Mouse (Mus musculus): ENCODE measurements around the gene Actn3. TPM values are rescaled to one million over a fixed set of nuclear protein-coding genes. Genes with fewer than 3 reads are reported as not detected.
"Not testable (repeated sequence)": the region's sequence is repeated elsewhere in the genome, so short reads cannot be mapped to it uniquely, and the experiment has no call there.

The Actn3 gene
- polyA plus RNA-seq, 1 experiment from 2014 or later = 29.6 TPM

- whole genome bisulfite sequencing = 28% methylated on average over 10 of the region's 10 CpGs
- Histone ChIP-seq H3K27me3 (peaks cover 28% of the 10 kb centered on the region), H3K9ac (peak overlapping the region; percentile 75), H3K36me3 (0 out of 2 replicates have a peak, but pooled peaks cover 2% of the 10 kb centered on the region), H3K4me2 (replicated peaks) (peak overlapping the region; percentile 98), H3K9me3 (replicated peaks) (no peaks in the 10 kb centered on the region), H3K4me1 (peaks cover 22% of the 10 kb centered on the region), H3K27ac (replicated peaks) (0 out of 2 replicates have a peak overlapping the region, but pooled peaks have one; percentile 25), H3K4me3 (replicated peaks) (peak overlapping the region; percentile 64)
- 0 out of 2 replicates have a peak, but pooled peaks have one; percentile 6 for ATAC-seq (ENCODE audit: insufficient number of reproducible peaks, low FRiP score, low TSS enrichment, low read depth)
These were observed 39.1 kb downstream of the Actn3 start for GRCm38 (mm10) chr19:4838526-4839140.

- H3K4me3 ChIP-seq (replicated peaks) = no peak overlapping the region
- no peaks in the 10 kb centered on the region for H3K9me3 ChIP-seq (replicated peaks)
- no peak overlapping the region for H3K4me2 ChIP-seq (replicated peaks)
- H3K27me3 ChIP-seq = peaks cover 24% of the 10 kb centered on the region
- peaks cover 22% of the 10 kb centered on the region for H3K4me1 ChIP-seq
- no peak overlapping the region for H3K9ac ChIP-seq
- WGBS = 84% methylated on average over 6 of the region's 6 CpGs
- no peak for ATAC-seq (ENCODE audit: insufficient number of reproducible peaks, low FRiP score, low TSS enrichment, low read depth)
- peaks cover 17% of the 10 kb centered on the region; the same call in 1 of the 2 replicates for H3K36me3 ChIP-seq
- no peak overlapping the region for H3K27ac ChIP-seq (replicated peaks)
These were observed 40.7 kb downstream of the Actn3 start for GRCm38 (mm10) chr19:4837049-4837448.

DNA sequence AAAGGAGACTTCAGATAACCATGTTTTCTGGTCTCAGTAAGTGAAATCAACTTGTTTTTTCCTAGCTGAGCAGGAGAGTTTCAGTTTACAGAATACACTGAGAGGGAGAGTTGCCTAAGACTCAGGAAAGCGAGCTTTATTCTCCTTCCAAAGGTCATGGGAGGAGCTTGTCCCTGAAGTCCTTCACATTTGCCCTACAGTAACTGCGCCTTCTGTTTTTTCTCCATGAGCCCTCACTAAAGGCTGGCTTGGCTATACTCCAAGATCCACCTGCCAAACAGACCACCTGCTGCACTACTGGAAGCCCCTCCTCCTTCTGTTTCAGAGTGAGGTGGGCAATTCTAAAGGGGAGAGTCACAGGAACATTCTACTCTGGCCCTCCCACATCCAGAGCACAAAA is 41.6 kb downstream of the Actn3 start:
- Histone ChIP-seq H3K27me3 (peaks cover 14% of the 10 kb centered on the region), H3K4me1 (peaks cover 22% of the 10 kb centered on the region), H3K4me2 (replicated peaks) (no peak overlapping the region), H3K9ac (no peak overlapping the region), H3K27ac (replicated peaks) (no peak overlapping the region), H3K9me3 (replicated peaks) (no peaks in the 10 kb centered on the region), H3K36me3 (peaks cover 20% of the 10 kb centered on the region; the same call in 1 of the 2 replicates), H3K4me3 (replicated peaks) (no peak overlapping the region)
- 73% methylated on average over 2 of the region's 2 CpGs for WGBS
- no peak for ATAC-seq (ENCODE audit: insufficient number of reproducible peaks, low FRiP score, low TSS enrichment, low read depth)

GRCm38 (mm10) chr19:4833977-4834376 is 43.7 kb downstream of the Actn3 start:
- ATAC-seq (ENCODE audit: insufficient number of reproducible peaks, low FRiP score, low TSS enrichment, low read depth) = no peak
- WGBS = 80% methylated on average over 8 of the region's 8 CpGs
- peaks cover 12% of the 10 kb centered on the region for H3K4me1 ChIP-seq
- no peak overlapping the region for H3K27ac ChIP-seq (replicated peaks)
- no peaks in the 10 kb centered on the region for H3K27me3 ChIP-seq
- no peak overlapping the region for H3K4me2 ChIP-seq (replicated peaks)
- H3K9ac ChIP-seq = no peak overlapping the region
- no peaks in the 10 kb centered on the region for H3K9me3 ChIP-seq (replicated peaks)
- no peak overlapping the region for H3K4me3 ChIP-seq (replicated peaks)
- peaks cover 28% of the 10 kb centered on the region for H3K36me3 ChIP-seq

DNA sequence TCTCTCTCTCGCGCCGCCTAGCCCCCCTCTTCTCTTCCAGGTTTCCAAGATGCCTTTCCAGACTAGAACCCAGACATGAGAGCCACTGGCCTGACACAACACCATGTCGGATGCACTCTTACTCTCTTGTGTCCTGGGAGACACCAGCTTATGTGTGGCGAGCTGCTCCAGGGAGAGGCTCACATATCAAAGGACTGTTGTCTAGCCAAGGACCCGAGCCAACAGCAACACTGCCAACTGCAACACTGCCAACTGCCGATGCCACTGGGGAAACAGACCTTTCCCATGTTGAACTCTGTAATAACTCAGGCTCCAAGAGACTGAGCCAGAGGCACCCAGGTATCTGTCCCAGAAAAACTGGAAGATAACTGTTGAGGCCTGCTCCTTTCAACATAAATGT is 48.6 kb downstream of the Actn3 start:
- peak overlapping the region; percentile 7; the same call in 1 of the 2 replicates for H3K27ac ChIP-seq (replicated peaks)
- H3K4me2 ChIP-seq (replicated peaks) = no peak overlapping the region; the same call in 1 of the 2 replicates
- H3K36me3 ChIP-seq = peaks cover 45% of the 10 kb centered on the region
- ATAC-seq (ENCODE audit: insufficient number of reproducible peaks, low FRiP score, low TSS enrichment, low read depth) = no peak
- H3K9me3 ChIP-seq (replicated peaks) = no peaks in the 10 kb centered on the region
- no peaks in the 10 kb centered on the region for H3K27me3 ChIP-seq
- no peak overlapping the region for H3K9ac ChIP-seq
- H3K4me1 ChIP-seq = no peaks in the 10 kb centered on the region; the same call in 1 of the 2 replicates
- 55% methylated on average over 7 of the region's 7 CpGs for WGBS
- no peak overlapping the region for H3K4me3 ChIP-seq (replicated peaks)

DNA sequence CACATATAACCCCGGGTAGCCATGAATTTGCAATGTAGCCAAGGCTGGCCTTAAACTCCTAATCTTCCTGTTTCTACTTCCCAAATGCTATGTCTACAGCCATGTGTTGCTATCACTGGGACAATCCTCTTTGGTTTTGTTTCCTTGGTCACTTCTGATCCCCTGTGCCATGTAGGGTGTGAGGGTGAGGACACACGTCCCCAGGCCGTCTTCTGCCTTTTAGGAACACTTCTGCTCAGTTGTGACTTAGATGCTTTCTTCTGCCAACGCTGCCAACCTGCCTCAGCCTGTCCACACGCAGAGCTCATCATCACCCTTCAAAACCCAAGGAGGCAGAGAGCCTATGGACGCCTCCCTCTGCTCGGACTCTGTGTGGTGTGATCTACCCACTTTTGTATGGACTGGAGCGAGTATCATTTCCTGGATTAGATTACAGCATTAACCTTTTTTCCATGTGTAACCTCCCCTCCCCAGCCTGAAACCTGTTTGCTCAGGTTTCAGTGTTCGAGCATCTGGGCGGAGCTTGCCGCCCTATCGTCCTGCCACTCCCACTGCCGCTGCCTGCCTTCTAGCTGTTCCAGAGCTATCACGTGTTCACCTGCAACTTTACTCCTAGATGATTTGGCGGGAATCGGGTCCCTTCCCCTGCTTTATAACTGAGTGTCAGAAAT is 49.1 kb downstream of the Actn3 start:
- Histone ChIP-seq H3K27me3 (no peaks in the 10 kb centered on the region), H3K27ac (replicated peaks) (no peak overlapping the region; the same call in 1 of the 2 replicates), H3K9me3 (replicated peaks) (no peaks in the 10 kb centered on the region), H3K4me2 (replicated peaks) (peak overlapping the region; percentile 8; the same call in 1 of the 2 replicates), H3K36me3 (peaks cover 47% of the 10 kb centered on the region), H3K4me3 (replicated peaks) (no peak overlapping the region), H3K9ac (no peak overlapping the region), H3K4me1 (no peaks in the 10 kb centered on the region; the same call in 1 of the 2 replicates)
- no peak for ATAC-seq (ENCODE audit: insufficient number of reproducible peaks, low FRiP score, low TSS enrichment, low read depth)
- WGBS = 43% methylated on average over 16 of the region's 16 CpGs

DNA sequence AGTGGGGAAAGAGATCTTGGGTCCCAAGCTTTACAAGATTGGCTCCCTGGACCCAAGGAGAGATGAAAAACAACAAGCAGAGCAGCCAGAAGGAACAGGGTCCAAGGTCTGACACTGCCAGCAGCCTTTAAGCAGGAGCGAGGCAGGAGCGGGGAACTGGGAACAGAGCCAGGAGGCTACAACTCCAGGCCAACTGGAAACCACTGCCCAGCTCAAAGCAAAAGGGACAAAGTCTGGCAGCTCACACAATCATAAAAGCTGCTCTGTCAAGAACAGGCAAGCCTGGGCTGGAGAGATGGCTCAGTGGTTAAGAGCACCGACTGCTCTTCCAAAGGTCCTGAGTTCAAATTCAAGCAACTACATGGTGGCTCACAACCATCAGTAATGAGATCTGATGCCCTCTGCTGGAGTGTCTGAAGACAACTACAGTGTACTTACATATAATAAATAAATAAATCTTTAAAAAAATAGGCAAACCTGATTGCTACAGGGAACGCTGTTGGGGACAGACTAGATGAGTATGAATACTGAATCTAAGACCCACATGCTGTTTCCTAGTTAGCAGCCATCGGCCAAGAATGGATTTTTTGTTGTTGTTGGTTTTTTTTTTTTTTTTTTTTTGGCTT is 56.9 kb downstream of the Actn3 start:
- WGBS = 59% methylated on average over 5 of the region's 5 CpGs
- Histone ChIP-seq H3K9ac (no peak overlapping the region), H3K27me3 (no peaks in the 10 kb centered on the region), H3K36me3 (peaks cover 21% of the 10 kb centered on the region), H3K4me2 (replicated peaks) (no peak overlapping the region), H3K27ac (replicated peaks) (no peak overlapping the region), H3K9me3 (replicated peaks) (no peaks in the 10 kb centered on the region), H3K4me3 (replicated peaks) (no peak overlapping the region), H3K4me1 (no peaks in the 10 kb centered on the region)
- peak; percentile 47; the same call in 1 of the 2 replicates for ATAC-seq (ENCODE audit: insufficient number of reproducible peaks, low FRiP score, low TSS enrichment, low read depth)

- Histone ChIP-seq H3K4me1 (0 out of 2 replicates have a peak, but pooled peaks cover 2% of the 10 kb centered on the region), H3K9ac (no peak overlapping the region), H3K4me2 (replicated peaks) (no peak overlapping the region), H3K27me3 (no peaks in the 10 kb centered on the region), H3K9me3 (replicated peaks) (no peaks in the 10 kb centered on the region), H3K27ac (replicated peaks) (no peak overlapping the region), H3K36me3 (no peaks in the 10 kb centered on the region), H3K4me3 (replicated peaks) (no peak overlapping the region)
- 35% methylated on average over 1 of the region's 1 CpGs for WGBS
- ATAC-seq (ENCODE audit: insufficient number of reproducible peaks, low FRiP score, low TSS enrichment, low read depth) = no peak
These were observed 60.4 kb downstream of the Actn3 start for GRCm38 (mm10) chr19:4817182-4817835.

GRCm38 (mm10) chr19:4813015-4813414 is 64.7 kb downstream of the Actn3 start:
- no peak for ATAC-seq (ENCODE audit: insufficient number of reproducible peaks, low FRiP score, low TSS enrichment, low read depth)
- 76% methylated on average over 6 of the region's 6 CpGs for WGBS
- Histone ChIP-seq H3K4me2 (replicated peaks) (no peak overlapping the region), H3K9ac (no peak overlapping the region), H3K27me3 (no peaks in the 10 kb centered on the region), H3K4me1 (peaks cover 21% of the 10 kb centered on the region), H3K27ac (replicated peaks) (no peak overlapping the region), H3K4me3 (replicated peaks) (no peak overlapping the region), H3K9me3 (replicated peaks) (no peaks in the 10 kb centered on the region), H3K36me3 (no peaks in the 10 kb centered on the region)

DNA sequence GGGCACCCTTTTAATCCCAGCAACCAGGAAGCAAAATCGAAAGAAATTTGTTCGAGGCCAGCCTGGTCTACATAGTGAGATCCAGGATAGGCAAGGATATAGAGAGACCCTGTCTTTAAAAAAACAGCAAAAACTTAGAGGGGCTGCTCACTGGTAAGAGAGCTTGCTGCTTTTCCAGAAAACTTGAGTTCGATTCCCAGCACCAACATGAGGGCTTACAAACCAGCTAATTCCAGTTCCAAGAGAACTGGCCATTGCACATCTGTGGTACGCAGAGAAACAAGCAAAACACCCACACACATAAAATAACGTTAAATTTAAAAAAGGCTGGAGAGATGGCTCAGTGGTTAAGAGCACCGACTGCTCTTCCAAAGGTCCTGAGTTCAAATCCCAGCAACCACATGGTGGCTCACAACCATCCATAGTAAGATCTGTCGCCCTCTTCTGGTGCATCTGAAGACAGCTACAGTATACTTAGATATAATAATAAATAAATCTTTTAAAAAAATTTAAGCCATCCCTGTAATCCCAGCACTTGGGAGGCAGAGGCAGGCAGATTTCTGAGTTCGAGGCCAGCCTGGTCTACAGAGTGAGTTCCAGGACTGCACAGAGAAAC is 65.3 kb downstream of the Actn3 start:
- H3K36me3 ChIP-seq; H3K27me3 ChIP-seq; ATAC-seq (ENCODE audit: insufficient number of reproducible peaks, low FRiP score, low TSS enrichment, low read depth); H3K9me3 ChIP-seq (replicated peaks): not testable (repeated sequence)
- H3K27ac ChIP-seq (replicated peaks) = peak overlapping the region; percentile 97
- H3K4me1 ChIP-seq = peaks cover 23% of the 10 kb centered on the region
- H3K9ac ChIP-seq = peak overlapping the region; percentile 62; the same call in 1 of the 2 replicates
- peak overlapping the region; percentile 93 for H3K4me3 ChIP-seq (replicated peaks)
- peak overlapping the region; percentile 64 for H3K4me2 ChIP-seq (replicated peaks)
- WGBS = 77% methylated on average over 8 of the region's 8 CpGs
